Mouse (Mus musculus): ENCODE measurements at regions not wholly inside any gene's neighbourhood (a gene's known extent, or its start where the extent isn't known, plus 50 kb on each side); places are given as distances from the start of the nearest gene placed in this dataset.

- DNase-seq: no peak
These were observed 55.5 kb downstream of the E030025P04Rik start for GRCm38 (mm10) chr11:109088488-109089252.

GRCm38 (mm10) chr11:109081957-109082356 is 62.2 kb downstream of the E030025P04Rik start:
- DNase-seq: no peak

GRCm38 (mm10) chr11:109081454-109081853 is 62.7 kb downstream of the E030025P04Rik start:
- DNase-seq: no peak

GRCm38 (mm10) chr11:109080847-109081415 is 63.2 kb downstream of the E030025P04Rik start:
- DNase-seq: no peak

- no peak for DNase-seq
These were observed 64.7 kb downstream of the E030025P04Rik start for GRCm38 (mm10) chr11:109079466-109079865.

GRCm38 (mm10) chr11:109076587-109077417 is 67.4 kb downstream of the E030025P04Rik start:
- DNase-seq: no peak

- DNase-seq: no peak
These were observed 72.8 kb downstream of the E030025P04Rik start for GRCm38 (mm10) chr11:109071340-109071739.

GRCm38 (mm10) chr11:109070412-109070811 is 73.8 kb downstream of the E030025P04Rik start:
- no peak for DNase-seq

GRCm38 (mm10) chr11:109069326-109069709 is 74.9 kb downstream of the E030025P04Rik start:
- DNase-seq: peak; percentile 51 to 57

GRCm38 (mm10) chr11:109068371-109069325 is 75.5 kb downstream of the E030025P04Rik start:
- DNase-seq: peak; percentile 28 to 45

GRCm38 (mm10) chr11:109067733-109068132 is 76.4 kb downstream of the E030025P04Rik start:
- no peak for DNase-seq

GRCm38 (mm10) chr11:109061971-109062370 is 82.2 kb downstream of the E030025P04Rik start:
- DNase-seq: no peak

GRCm38 (mm10) chr11:109060527-109060908 is 83.7 kb downstream of the E030025P04Rik start:
- DNase-seq: no peak

- no peak for DNase-seq
These were observed 84.2 kb downstream of the E030025P04Rik start for GRCm38 (mm10) chr11:109059863-109060526.

GRCm38 (mm10) chr11:109058021-109058420 is 86.1 kb downstream of the E030025P04Rik start:
- peak in 1 of 2 experiments; percentile 7 for DNase-seq

GRCm38 (mm10) chr11:109048257-109049101 is 95.7 kb downstream of the E030025P04Rik start:
- DNase-seq: no peak

GRCm38 (mm10) chr11:109047483-109048110 is 96.6 kb downstream of the E030025P04Rik start:
- DNase-seq: no peak

GRCm38 (mm10) chr11:109046446-109046845 is 97.7 kb downstream of the E030025P04Rik start:
- no peak for DNase-seq

- peak; percentile 41 to 50 for DNase-seq
These were observed 103.7 kb downstream of the E030025P04Rik start for GRCm38 (mm10) chr11:109040519-109040916.

All from cerebellum, adult 18-20 months (tissue).